Mouse (Mus musculus) ZHBTc4 (cell line): Measurements from ENCODE around the gene Olfr1047.
"Not testable (repeated sequence)": the region's sequence is repeated elsewhere in the genome, so short reads cannot be mapped to it uniquely, and the experiment has no call there.

Source experiments
- DNase-seq: peaks from one replicate; pipeline ENCODE4 v3.0.0-alpha.2; 2011; ENCODE audit warnings: low read depth, low spot score

Olfr1047 gene

GRCm38 (mm10) chr2:86231301-86231700 lies at the start of gene Olfr1047:
Gene Olfr1047, minus strand, starts transcription at chr2:86231401.
- no peak for DNase-seq

DNA sequence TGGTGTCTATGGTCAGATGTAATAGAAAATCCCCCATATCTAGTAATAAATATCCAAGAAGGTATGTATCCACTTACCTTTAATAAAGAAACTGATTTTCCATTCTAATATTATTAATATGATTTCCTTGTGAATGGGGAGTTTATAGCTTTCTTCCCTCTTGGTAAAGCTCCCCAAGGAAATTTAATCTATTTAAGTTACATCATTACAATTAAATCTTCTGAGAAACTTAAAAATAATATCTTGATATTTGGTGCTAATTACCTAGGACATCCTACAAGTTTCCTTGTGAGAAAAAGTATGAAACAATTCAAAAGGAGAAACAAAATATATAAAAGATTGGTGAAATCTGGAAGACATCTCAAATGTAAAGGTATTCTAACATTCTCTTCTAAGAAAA lies 47.8 kb upstream of the Olfr1047 start, which contains the start of gene Olfr1051:
Olfr1051 (minus strand) TSS at position 101 of the 400 bp plus-strand sequence.
- not testable (repeated sequence) for DNase-seq

- DNase-seq, result not testable (repeated sequence)
Observed at GRCm38 (mm10) chr2:86258228-86258627, 27.0 kb upstream of the Olfr1047 start, which contains the start of gene Olfr1049. Gene Olfr1049, minus strand, starts transcription at chr2:86258328.

- no peak for DNase-seq
Observed at GRCm38 (mm10) chr2:86240189-86240588, 9.0 kb upstream of the Olfr1047 start, which contains the start of gene Olfr1048. Gene Olfr1048, minus strand, starts transcription at chr2:86240289.

DNA sequence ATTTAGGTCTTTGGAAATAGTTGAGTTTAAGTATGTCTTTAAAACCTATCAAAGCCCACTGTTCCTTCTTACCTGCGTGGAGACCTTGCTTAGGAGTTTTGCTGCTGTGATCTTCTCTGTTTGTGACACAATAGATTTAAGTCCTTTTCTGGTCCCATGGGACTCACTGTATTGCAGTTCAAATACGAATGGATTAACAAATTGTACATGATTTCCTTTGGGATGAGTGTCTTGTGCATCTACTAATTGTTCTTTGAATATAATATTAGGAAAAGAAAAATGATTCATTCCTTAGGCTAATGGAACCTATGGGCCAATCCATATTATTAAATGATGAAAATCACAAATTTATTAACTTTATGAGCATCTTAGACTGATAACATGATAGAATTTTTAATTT lies 12.0 kb downstream of the Olfr1047 start, which contains the start of gene Olfr1046:
Olfr1046 (minus strand) TSS at position 101 of the 400 bp plus-strand sequence.
- no peak for DNase-seq

- DNase-seq, result no peak
Observed at GRCm38 (mm10) chr2:86202909-86203308, 28.3 kb downstream of the Olfr1047 start, which contains the start of gene Olfr1045. Gene Olfr1045, minus strand, starts transcription at chr2:86203009.

DNA sequence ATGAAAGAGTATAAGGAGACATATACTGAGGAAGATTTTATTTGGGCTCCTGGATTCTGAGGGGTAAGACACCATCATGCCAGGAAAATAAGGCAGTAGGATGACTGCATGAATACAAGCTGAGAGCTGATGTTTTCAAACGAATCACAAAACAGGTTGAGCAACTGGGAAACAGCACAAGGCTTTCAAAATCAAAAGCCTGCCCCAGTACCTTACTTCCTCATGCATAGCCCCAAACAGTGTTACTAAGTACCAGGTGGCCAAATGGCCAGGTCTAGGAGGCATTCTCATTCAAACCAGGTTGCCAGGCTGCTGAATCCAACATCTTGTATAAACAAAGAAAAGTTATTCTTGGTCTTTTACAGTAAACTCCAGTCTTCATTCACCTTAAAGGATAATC lies 35.3 kb downstream of the Olfr1047 start:
- DNase-seq, result no peak

- no peak for DNase-seq
Observed at GRCm38 (mm10) chr2:86185583-86185982, 45.6 kb downstream of the Olfr1047 start, which contains the start of gene Olfr52. Gene Olfr52, minus strand, starts transcription at chr2:86185683.

DNA sequence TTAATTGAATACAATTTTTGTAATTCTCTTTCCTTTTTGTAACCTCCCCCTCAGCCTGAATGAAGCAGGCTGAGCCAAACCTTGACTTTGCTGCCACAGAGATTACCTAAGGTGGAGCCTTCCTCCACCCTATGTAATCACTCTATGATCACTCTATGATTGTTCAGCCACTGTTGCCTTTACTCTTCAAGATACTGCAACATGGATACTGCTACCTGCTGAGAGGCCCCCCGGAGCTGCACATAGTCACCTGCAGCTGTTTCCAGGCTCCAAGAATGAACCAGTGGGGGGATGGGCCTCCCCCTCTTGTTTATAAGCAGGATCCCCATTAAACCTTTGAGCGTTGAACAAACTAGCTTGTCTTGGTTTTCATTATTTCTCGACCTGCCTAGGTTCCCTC lies 51.3 kb downstream of the Olfr1047 start:
- DNase-seq, result peak; percentile 78

DNA sequence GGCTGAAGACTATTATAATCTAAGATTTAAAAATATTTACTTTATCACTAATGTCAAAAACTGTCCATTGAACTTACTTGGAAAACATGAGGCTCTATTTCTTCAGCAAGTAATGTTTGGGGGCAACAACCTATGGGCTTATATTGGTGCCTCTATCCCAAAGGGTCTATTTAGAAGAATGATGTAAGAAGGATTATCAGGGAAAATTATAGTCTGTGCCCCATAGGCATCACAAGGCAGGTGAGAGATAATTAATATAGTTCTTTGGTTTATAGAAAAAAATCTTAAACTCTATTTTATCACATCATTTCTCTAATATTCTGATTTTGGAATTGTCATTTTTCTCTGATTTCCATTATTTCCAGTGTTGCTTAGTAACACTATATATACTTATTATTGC lies 53.5 kb downstream of the Olfr1047 start, which contains the start of gene Olfr1044:
Olfr1044 (minus strand) TSS at position 101 of the 400 bp plus-strand sequence.
- no peak for DNase-seq
